Mouse (Mus musculus) thymus, adult 2 months (tissue): ENCODE measurements around the gene 9130023H24Rik. TPM values are rescaled to one million over a fixed set of nuclear protein-coding genes. Genes with fewer than 3 reads are reported as not detected.
A peak's percentile ranks its signal among the peaks of the same experiment; 100 is the strongest.

Source experiments
- DNase-seq: peaks from one replicate; pipeline ENCODE4 v3.0.0; 2021
- H3K27ac ChIP-seq: fragments of 200-500 bp; 2 replicates; pipeline ENCODE4 v1.5.1; 2012; ENCODE audit warnings: low read length, control low read depth; ENCODE audit not compliant: control insufficient read depth, insufficient read depth
- H3K27me3 ChIP-seq: fragments of 200-500 bp; 2 replicates; pipeline ENCODE4 v1.6.1; 2012; ENCODE audit warnings: mild to moderate bottlenecking, low read length, moderate library complexity, mixed read lengths; ENCODE audit not compliant: control insufficient read depth, insufficient read depth
- H3K36me3 ChIP-seq: fragments of 200-500 bp; 2 replicates; pipeline ENCODE4 v1.6.1; 2012; ENCODE audit warnings: mild to moderate bottlenecking, low read length, moderate library complexity; ENCODE audit not compliant: control insufficient read depth, insufficient read depth
- H3K4me1 ChIP-seq: fragments of 200-500 bp; replicated peaks from 2 replicates; pipeline ENCODE4 v1.6.1; 2012; ENCODE audit warnings: low read length; ENCODE audit not compliant: control insufficient read depth, insufficient read depth
- H3K4me3 ChIP-seq: fragments of 200-500 bp; 2 replicates; pipeline ENCODE4 v1.5.1; 2012; ENCODE audit warnings: mild to moderate bottlenecking, low read length, control low read depth, moderate library complexity; ENCODE audit not compliant: control insufficient read depth, insufficient read depth
- CTCF ChIP-seq: fragments of 200-500 bp; IDR thresholded peaks from 2 replicates; pipeline ENCODE4 v1.5.1; 2012; ENCODE audit warnings: mild to moderate bottlenecking, control low read depth, low read length, moderate library complexity, borderline replicate concordance; ENCODE audit not compliant: control insufficient read depth, poor library complexity, insufficient read depth; ENCODE audit errors: extremely low read depth
- POLR2A ChIP-seq: fragments of 200-500 bp; IDR thresholded peaks from 2 replicates; pipeline ENCODE4 v1.6.1; 2012; ENCODE audit warnings: mild to moderate bottlenecking, low read length, control low read depth, moderate library complexity; ENCODE audit not compliant: control insufficient read depth, poor library complexity, insufficient read depth; ENCODE audit errors: extremely low read depth
- WGBS: fragments of 180-500 bp; shearing (Covaris S2); methylation state at CpG from one replicate; pipeline ENCODE4 v1.1.7; 2018; 5-methylcytosine and 5-hydroxymethylcytosine counted together
- polyA plus RNA-seq: library from polyadenylated mRNA; depleted of rRNA; stranded (reverse); fragments of >200 nt; gene quantifications from 2 replicates; pipeline ENCODE4 v1.2.3, GENCODE M21; 2012

The 9130023H24Rik gene
- polyA plus RNA-seq, 1 experiment, result 2.4 TPM

- no peak for TF ChIP-seq POLR2A
- no peak for TF ChIP-seq CTCF
- 84% methylated on average over 2 of the region's 2 CpGs for WGBS
- Histone ChIP-seq H3K4me3 (no peak overlapping the region), H3K27ac (no peak overlapping the region), H3K36me3 (no peaks in the 10 kb centered on the region), H3K27me3 (no peaks in the 10 kb centered on the region), H3K4me1 (peaks cover 9% of the 10 kb centered on the region)
- no peak for DNase-seq
These were observed 3.0 kb downstream of the 9130023H24Rik start for GRCm38 (mm10) chr7:128234796-128235195.

- Histone ChIP-seq H3K4me1 (peaks cover 2% of the 10 kb centered on the region), H3K27ac (no peak overlapping the region), H3K27me3 (no peaks in the 10 kb centered on the region), H3K36me3 (no peaks in the 10 kb centered on the region), H3K4me3 (no peak overlapping the region)
- 50% methylated on average over 8 of the region's 8 CpGs for WGBS
- TF ChIP-seq CTCF, result no peak
- no peak for TF ChIP-seq POLR2A
- no peak for DNase-seq
These were observed 6.1 kb downstream of the 9130023H24Rik start for GRCm38 (mm10) chr7:128231741-128232140.

- H3K4me1 ChIP-seq, result no peaks in the 10 kb centered on the region
- TF ChIP-seq CTCF (no peak), POLR2A (no peak)
- no peaks in the 10 kb centered on the region for H3K27me3 ChIP-seq
- no peak for DNase-seq
- no peak overlapping the region for H3K4me3 ChIP-seq
- no peaks in the 10 kb centered on the region for H3K36me3 ChIP-seq
- H3K27ac ChIP-seq, result no peak overlapping the region
- 97% methylated on average over 3 of the region's 3 CpGs for WGBS
These were observed 16.9 kb downstream of the 9130023H24Rik start for GRCm38 (mm10) chr7:128220936-128221335.

GRCm38 (mm10) chr7:128219952-128220351 lies 17.9 kb downstream of the 9130023H24Rik start:
- no peak overlapping the region for H3K27ac ChIP-seq
- no peaks in the 10 kb centered on the region for H3K4me1 ChIP-seq
- 82% methylated on average over 4 of the region's 4 CpGs for WGBS
- no peak overlapping the region for H3K4me3 ChIP-seq
- H3K36me3 ChIP-seq, result no peaks in the 10 kb centered on the region
- no peaks in the 10 kb centered on the region for H3K27me3 ChIP-seq
- TF ChIP-seq CTCF (no peak), POLR2A (no peak)
- no peak for DNase-seq

- Histone ChIP-seq H3K27me3 (no peaks in the 10 kb centered on the region), H3K4me3 (no peak overlapping the region), H3K4me1 (peaks cover 8% of the 10 kb centered on the region; the same call in 1 of the 2 replicates), H3K27ac (no peak overlapping the region), H3K36me3 (no peaks in the 10 kb centered on the region)
- TF ChIP-seq CTCF (no peak), POLR2A (no peak)
- 93% methylated on average over 3 of the region's 3 CpGs for WGBS
- DNase-seq, result no peak
These were observed 28.0 kb downstream of the 9130023H24Rik start for GRCm38 (mm10) chr7:128209826-128210225.

- Histone ChIP-seq H3K4me3 (no peak overlapping the region), H3K4me1 (peaks cover 8% of the 10 kb centered on the region; the same call in 1 of the 2 replicates), H3K36me3 (no peaks in the 10 kb centered on the region), H3K27ac (no peak overlapping the region), H3K27me3 (no peaks in the 10 kb centered on the region)
- 17% methylated on average over 4 of the region's 4 CpGs for WGBS
- peak; percentile 63 for DNase-seq
- TF ChIP-seq POLR2A (no peak), CTCF (no peak)
These were observed 29.6 kb downstream of the 9130023H24Rik start for GRCm38 (mm10) chr7:128208187-128208586.

GRCm38 (mm10) chr7:128206152-128206551 lies 31.7 kb downstream of the 9130023H24Rik start, which contains the start of gene Cox6a2:
TSS of gene Cox6a2 (minus strand) at chr7:128206387.
- TF ChIP-seq CTCF (no peak), POLR2A (no peak)
- H3K4me1 ChIP-seq, result peaks cover 8% of the 10 kb centered on the region; the same call in 1 of the 2 replicates
- H3K27me3 ChIP-seq, result no peaks in the 10 kb centered on the region
- no peak for DNase-seq
- H3K4me3 ChIP-seq, result no peak within 1 kb of the TSS
- no peaks in the 10 kb centered on the region for H3K36me3 ChIP-seq
- H3K27ac ChIP-seq, result no peak within 1 kb of the TSS
- WGBS, result 82% methylated on average over 6 of the region's 6 CpGs
